Mouse (Mus musculus) frontal cortex, adult (tissue): ENCODE results near the gene Purb.
"Not testable (repeated sequence)": the region's sequence is repeated elsewhere in the genome, so short reads cannot be mapped to it uniquely, and the experiment has no call there.

ENCODE experiments used
- ATAC-seq: cut with Nextera tagmentation; 2 replicates; pipeline ENCODE4 v1.9.2; 2017; ENCODE audit warnings: mild to moderate bottlenecking, moderate library complexity, mixed read lengths; ENCODE audit not compliant: low TSS enrichment

The Purb gene

DNA sequence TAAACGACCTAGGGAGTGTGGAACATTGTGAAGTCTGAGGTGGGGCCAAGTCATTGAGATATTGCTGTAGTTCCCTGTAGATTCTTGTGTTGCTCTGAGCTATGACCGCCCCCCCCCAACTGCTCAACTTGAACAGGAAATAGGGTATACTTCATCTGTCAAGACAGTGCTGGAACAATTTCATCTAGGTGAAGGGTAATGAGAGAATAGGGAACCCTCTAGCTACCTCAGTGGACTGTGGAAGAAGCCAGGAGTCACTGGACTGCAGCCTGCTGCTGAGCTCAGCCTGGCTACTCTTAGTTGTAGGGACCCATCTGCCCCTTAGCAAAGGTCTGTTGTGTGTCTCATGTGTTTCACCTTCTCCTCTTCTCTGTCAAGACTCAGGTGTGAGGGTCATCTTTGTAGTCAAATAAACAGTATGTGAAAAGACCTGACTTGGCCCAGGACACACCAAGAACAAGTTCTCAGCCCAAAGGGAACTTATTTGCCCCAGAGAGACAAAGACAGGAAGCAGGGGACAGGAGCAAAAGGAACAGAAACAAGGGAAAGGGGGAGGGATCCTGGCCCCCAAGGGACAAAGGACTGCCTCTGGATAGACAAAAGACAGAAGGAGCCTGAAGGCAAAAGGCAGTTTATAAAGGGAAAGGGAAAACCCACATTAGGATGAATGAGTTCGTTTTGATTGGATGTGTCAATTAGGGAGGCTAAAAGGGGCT is 8.7 kb upstream of the Purb start:
- ATAC-seq, result no peak

DNA sequence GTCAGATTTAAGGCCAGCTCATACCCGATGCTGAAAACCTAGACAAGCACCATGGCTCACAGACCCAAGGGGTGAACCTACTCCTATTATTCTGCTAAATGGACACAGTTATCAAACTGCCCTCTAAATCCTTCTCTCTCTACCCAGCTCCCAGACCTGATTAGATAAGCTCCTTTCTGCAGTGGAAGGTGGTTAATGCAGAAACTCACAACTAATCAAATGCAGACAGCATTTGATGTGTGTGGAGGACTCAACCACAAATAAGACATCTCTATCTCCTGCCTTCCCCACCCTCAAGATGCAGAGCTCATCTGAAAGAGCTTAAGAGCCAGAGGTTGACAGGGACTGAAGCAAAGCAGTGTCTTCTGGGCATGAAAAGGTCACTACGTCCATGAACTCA is 7.4 kb upstream of the Purb start:
- ATAC-seq, result no peak

DNA sequence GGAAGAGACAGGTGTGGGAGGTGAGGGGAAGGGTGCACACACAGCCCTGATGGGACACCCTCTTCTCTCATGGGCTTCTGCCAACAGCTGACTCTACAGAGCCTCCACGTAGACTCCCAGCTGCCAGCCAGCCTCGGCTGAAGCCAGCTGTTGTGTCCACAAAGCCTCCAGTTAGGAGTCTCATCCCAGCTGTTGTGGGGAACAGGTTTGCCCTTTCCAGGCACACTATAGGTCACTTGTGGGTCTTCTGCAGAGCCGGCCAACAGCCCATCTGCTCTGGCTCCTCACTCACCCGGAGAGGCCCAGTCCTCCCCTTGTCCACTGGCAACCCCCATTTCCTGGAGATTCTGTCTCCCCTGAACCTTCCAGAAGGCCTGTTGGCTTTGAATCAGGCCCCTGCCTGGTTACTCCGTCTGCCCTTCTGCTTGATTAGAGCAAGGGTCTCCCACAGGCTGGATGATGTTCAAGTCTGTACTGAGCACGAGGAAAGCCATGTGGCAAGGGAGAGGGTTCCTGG is 6.0 kb upstream of the Purb start:
- peak; percentile 41 for ATAC-seq

DNA sequence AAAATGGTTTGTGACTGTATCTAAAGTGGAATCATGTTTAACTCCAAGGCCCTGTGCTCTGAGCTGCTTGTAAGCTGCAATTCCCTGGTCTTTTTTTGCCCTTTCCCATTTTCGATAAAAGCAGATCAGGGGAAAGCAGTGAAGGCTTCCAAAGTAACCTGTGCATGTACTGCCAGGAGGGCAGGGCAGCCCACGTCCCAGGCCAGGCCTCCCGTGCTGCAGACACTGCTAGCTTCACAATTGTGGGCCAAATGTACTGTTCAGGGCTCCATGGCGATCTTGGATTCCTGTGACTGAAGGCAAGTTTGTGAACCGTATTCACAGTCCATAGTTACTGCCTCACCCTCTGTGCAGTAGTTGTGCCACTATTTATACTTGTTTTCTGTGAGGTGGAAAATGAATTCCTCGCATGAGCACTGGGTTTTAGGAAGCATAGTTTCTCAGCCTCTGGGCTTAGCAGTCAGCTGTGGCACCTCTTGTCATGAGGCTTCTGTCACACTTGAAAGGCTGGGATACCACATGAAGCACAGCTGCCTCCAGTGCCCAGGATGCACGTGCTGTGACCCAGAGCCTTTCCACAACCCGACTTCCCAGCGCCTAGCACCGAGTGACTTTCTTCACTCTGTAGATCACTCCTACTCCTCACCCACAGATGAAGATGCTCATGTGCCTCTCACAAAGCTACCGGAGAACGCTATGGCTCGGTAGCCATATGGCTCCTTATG is 5.1 kb upstream of the Purb start:
- ATAC-seq, result peak; percentile 55

DNA sequence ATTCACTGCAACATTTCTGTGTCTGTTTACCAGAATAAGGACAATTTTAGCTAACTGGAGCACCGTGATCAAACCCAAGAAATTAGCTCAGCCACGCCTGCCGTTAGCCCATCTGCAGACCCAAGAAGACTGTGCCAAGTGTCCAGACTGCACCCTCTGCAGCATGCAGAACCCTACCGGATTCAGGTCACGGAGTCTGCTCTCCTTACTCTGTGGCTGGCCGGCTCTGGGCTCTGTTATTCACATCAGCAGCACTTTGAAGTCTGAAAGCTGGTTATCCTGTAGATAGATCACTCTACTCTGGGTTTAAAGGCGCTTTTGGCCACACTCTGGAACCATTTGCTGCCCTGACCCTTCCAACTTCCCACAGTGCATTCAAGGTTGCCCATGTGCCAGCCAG is 4.5 kb upstream of the Purb start:
- no peak for ATAC-seq

DNA sequence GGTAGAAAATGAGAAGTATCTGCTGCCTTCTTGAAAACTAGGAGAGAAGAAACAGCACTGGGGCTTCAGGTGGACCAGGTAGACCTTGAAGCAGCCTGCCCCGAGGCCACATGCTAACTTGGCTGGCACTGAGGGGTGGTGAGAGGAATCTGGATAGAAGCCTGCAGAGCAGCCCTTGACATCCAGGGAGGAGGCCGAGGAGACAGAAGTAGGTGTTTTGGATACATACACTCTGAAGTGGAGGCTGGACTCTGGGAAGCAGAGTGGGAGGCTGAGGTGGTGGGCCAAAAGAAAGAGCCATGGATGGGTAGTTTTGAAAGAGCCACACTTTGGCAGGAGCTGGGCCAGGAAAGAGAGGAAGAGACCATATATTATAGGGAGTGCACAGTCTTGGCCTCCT is 3.5 kb upstream of the Purb start:
- ATAC-seq, result no peak

DNA sequence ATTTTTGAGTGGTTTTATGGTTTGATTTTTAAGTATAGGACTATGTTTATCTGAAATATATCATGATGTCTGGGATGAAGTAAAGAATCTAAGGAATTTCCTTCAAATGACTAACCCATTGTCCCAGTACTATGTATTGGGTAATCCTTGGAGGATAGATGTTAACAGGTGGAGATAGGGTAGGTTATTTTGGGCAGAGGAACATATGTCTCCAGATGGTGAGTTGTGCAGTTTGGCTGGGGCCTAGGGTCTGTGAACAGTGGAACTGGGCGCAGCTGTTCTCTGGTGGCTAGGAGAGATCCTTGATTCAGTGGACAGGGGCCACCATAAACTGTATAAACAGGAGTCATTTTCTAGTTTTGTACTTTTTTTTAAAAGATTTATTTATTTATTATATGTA is 1.6 kb upstream of the Purb start:
- ATAC-seq, result no peak

DNA sequence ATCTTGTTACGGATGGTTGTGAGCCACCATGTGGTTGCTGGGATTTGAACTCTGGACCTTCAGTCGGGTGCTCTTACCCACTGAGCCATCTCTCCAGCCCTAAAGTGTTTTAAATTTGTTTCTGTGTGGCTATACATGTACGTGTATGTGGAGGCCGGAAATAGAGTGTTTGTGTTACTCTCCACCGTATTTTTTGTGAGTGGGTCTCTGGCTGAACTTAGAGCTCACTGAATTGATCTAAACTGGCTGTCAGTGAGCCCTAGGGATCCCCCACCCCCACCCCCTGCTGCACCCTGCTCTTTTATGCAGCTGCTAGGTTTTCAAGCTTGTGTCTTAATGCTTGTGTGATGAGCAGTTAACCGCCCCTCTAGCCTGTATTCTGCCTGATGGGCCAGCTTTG is 1.2 kb upstream of the Purb start:
- ATAC-seq, result no peak

DNA sequence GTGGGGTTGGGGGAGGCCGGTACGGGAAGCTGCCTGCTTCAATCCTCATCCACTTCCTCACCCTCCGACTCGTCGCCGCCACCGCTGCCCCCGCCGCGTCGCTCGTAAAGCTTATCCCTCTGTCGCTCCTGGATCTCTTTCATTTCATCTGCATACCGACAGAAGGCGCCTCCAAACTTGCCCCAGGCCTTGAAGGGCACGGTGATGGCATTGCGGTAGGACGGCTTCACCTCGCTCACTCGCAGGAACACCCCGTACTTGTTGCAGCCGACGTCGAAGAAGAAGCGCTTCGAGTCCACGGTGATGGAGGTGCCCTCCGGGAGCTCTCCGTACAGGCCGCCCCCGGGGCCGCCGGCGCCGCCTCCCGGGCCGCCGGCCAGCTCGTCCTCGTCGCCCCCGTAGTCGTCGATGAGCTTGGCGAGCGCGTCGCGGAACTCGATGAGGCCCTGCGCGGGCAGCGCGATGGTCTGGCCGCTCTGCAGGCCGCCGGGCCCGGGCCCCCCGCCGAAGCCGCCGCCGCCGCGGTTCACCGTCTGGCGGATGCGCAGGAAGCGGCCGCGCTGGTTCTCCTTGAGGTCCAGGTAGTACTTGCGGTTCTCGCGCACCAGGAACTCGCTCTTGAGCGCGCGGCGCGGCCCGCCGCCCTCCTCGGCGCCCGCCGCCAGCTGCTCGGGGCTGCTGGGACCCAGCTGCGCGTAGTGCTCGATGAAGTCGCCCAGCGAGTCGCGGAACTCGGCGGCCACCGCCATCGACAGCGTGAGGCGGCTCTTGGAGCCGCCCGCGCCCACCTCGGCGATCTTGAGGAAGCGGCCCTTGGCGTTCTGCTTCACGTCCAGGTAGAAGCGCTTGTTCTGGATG is 614 bp downstream of the Purb start:
- peak; percentile 34 for ATAC-seq

DNA sequence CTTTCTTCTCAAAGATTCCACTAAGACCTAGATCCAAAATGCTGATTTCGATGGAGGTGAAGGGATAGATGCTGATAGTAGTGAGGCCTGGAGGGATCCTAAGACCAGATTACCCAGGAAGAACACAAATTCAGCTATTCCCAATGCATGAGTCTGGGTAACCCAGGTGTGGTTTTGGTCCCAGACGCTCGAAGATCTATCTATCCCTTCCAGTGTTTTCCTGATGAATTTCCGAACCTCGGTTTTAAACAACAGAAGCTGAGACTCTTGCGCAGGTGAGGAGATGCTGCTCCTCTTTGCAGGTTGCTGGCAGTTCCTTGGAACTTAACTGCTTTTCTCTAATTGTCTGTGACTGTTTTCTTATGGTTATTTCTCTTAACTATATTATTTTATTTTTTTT is 1.3 kb downstream of the Purb start:
- no peak for ATAC-seq

DNA sequence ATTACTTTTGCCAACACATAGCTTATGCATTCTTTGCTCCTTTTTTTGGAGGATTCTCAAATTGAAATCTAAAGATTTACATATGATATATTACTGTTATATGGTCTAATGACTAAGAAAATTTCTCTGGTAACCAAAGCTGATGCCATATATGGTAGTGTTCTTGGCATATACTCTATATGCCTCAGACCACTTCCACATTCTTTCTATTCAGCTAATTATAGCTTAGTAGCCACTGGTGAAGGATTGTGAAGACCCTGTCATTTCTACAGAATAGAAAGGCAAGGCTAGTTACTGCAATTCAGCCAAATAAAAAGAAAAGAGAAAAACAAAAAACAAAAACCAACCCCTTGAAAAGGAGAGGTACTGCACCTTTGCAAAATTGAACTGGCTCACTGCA is 3.6 kb downstream of the Purb start:
- ATAC-seq, result no peak

DNA sequence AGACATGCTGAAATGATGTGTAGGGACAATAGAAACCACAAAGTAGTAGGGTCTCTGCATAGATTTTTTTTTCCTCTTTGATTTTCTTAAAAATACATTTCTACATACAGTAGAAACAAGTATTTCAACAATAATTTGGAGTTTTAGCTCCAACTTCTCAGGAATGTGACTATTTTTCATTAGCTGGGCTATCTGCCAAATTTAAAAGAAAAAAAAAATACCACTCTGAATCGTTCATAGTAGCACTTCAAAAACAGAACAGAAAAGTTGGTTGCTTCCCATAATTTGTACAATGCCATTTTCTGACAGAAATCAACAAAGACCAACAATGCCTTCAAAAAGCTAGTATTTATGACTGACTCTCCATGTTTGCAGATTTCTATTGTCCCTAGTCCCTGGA is 4.2 kb downstream of the Purb start:
- ATAC-seq, result no peak

DNA sequence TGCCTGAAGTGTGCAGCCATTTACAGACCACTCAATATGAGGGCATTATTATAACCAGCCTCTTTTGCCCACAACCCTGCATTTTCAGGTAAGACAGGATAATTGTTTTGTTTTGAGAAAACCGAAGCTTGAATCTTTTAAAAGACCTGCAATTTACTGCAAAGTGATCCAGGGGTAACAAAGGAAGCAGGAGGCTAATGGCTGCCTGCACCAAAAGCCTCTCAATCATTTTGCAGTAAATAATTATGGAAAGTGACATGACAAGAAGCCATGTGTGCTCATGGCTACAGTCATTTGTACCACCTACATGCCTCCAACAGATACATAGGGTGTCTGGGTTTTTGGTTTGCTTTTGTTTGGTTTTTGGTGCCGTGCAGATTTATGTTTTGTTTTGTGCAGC is 4.7 kb downstream of the Purb start:
- no peak for ATAC-seq

DNA sequence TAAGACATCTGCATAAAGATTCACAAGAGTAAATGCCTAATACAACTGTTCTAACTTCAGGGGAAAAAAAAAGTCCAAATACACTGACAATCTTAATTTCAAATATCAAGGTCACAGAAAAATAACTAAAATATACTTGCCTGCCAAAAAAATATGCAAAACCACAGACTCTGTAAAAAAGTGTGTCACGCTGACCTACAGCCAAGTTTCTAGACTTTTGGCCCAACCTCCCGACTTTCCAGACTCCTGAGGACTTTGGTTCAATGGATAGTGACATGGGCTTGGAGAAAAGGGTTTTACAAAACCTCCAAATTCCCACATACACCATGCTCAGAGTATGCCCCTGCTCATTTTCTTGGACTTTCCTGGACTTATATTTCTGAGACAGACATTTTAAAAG is 7.2 kb downstream of the Purb start:
- ATAC-seq, result no peak

DNA sequence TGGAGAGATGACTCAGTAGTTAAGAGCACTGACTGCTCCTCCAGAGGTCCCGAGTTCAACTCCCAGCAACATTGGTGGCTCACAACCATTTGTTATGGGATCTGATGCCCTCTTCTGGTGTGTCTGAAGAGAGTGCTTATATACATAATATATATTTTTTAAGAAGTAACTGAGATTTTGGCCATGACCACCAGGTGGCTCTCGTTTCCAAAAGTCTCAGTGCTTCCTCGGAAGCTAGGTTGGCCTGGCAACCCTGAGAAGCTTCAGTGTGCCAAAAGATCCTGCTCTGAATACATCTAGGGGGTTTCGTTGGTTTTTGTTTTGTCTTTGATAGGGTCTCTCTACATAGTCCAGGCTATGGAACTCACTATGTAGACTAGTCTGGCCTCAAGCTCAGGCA is 10.6 kb downstream of the Purb start:
- peak; percentile 86 for ATAC-seq

DNA sequence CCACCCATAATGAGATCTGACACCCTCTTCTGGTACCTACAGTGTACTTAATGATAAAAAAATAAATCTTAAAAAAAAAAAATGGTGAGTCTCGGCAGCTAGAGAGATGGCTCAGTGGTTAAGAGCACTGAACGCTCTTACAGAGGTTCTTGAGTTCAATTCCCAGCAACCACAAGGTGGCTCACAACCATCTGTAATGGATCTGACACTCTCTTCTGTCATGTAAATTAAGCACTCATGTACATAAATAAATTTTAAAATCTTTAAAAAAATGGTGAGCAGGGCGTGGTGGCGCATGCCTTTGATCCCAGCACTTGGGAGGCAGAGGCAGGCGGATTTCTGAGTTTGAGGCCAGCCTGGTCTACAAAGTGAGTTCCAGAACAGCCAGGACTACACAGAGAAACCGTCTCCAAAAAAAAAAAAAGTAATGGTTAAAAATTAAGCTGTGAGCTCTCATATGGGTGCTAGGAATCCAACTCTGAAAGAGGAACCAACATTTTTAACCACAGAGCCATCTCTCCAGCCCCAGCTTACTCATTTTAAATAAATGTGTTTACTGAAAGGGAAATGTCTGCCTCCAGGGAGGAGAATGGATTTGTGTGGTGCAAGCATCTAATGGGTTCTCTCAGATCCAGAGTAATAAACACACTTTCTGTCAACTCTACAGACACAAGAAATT is 12.4 kb downstream of the Purb start:
- ATAC-seq, result no peak

DNA sequence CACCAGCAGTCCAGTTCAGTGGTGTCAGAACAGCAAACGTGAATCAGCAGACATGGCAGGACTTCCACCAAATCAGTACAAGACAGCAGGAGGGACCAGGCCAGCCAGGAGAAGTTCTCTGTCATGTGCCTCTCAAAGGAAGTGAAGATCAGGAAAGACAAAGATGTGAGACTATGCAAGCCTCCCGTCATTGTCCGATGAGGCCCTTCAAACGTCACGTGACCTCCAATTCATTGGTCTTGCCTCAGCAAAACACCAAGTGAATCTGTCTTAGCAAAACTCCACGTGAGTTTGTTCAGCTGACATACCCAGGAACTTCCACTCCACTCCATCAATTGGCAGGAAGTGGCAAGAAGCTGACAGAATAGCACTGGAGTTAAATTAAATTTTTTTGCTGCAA is 19.6 kb downstream of the Purb start:
- ATAC-seq, result no peak

DNA sequence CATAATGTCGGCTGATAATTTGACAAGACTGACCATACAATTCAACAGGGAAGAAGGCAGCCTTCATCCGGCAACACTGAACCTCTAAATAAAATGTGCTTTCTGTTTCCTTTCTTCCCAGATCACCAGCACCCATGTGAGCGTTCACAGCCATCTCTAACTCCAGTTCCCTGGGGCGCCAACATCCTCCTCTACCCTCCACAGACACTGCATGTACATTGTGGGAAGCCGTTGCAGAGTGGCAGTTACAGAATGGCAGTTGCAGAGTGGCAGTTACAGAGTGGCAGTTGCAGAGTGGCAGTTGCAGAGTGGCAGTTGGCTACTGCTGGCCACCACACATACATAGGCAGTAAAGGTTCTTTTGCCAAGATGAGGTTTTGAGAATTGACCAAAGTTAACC is 27.6 kb downstream of the Purb start:
- ATAC-seq, result not testable (repeated sequence)

DNA sequence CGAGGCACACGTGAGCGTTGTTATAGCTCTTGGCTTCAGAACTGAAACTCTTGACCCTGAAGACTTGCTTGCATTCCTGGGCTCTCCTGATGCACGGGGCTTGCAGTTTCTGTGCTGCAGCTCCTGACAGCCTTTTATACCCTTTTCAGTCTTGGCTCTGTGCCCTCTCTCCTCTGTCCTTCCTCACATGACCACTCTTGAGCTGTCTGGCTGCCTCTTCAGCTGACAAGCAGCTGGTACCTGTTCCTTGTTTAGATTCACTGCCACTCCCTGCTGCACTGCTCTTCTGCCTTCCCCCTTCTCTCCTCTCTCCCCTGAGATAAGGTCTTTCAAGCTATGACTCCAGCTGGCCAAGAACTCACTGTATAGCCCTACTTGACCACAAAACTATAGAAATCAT is 28.2 kb downstream of the Purb start:
- ATAC-seq, result no peak

DNA sequence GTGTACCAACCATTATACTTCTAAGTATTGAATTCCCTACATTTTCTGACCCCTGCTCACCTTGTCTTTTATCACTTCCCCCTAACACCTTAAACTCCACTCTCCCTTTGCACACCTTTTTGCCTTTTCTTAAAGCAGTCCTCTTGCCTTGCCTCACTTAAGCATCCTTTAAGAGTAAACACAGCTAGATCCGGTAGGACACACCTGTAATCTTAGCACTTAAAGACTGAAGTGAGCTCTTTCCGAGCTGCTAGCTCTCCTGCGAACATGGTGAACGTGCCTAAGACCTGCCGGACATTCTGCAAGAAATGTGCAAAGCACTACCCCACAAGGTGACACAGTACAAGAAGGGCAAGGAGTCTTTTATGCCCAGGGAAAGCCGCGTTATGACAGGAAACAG is 29.8 kb downstream of the Purb start:
- no peak for ATAC-seq

DNA sequence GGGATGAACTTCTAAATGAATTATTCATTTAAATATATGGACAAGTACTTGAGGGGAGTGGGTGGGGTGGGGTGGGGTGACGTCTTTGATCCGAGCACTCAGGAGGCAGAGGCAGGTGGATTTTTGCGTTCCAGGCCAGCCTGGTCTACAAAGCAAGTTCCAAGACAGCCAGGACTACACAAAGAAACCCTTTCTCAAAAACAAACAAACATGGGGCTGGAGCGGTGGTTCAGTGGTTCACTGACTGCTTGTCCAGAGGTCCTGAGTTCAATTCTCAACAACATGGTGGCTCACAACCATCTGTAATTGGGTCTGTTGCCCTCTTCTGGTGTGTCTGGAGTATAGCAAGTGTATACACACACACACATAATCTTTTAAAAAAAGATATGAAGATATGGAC is 30.3 kb downstream of the Purb start:
- ATAC-seq, result no peak
